Mouse (Mus musculus) limb, embryonic 15.5 days (tissue): ENCODE measurements around the gene Klhl29. TPM values are rescaled to one million over a fixed set of nuclear protein-coding genes. Genes with fewer than 3 reads are reported as not detected.

Experiments
- ATAC-seq: fragments of 200-750 bp; cut with Nextera tagmentation; 2 replicates; pipeline ENCODE4 v1.8.0; 2017; ENCODE audit warnings: low read depth, moderate TSS enrichment; ENCODE audit not compliant: insufficient number of reproducible peaks, low FRiP score, low TSS enrichment
- H3K27ac ChIP-seq: fragments of 300-500 bp; sonication (generic); 2 replicates; pipeline ENCODE4 v1.5.1; 2015; ENCODE audit warnings: moderate library complexity, mild to moderate bottlenecking, inconsistent platforms
- H3K27me3 ChIP-seq: fragments of 300-500 bp; sonication (generic); 2 replicates; pipeline ENCODE4 v1.6.1; 2015; ENCODE audit warnings: inconsistent platforms
- H3K36me3 ChIP-seq: fragments of 300-500 bp; sonication (generic); 2 replicates; pipeline ENCODE4 v1.6.1; 2015; ENCODE audit warnings: inconsistent platforms
- H3K4me1 ChIP-seq: fragments of 300-500 bp; sonication (generic); 2 replicates; pipeline ENCODE4 v1.6.1; 2015; ENCODE audit warnings: inconsistent platforms
- H3K4me2 ChIP-seq: fragments of 300-500 bp; sonication (generic); 2 replicates; pipeline ENCODE4 v1.6.1; 2015; ENCODE audit warnings: mild to moderate bottlenecking, inconsistent platforms
- H3K4me3 ChIP-seq: fragments of 300-500 bp; sonication (generic); 2 replicates; pipeline ENCODE4 v1.5.1; 2015; ENCODE audit warnings: mild to moderate bottlenecking, inconsistent platforms
- H3K9ac ChIP-seq: fragments of 300-500 bp; sonication (generic); 2 replicates; pipeline ENCODE4 v1.6.1; 2015; ENCODE audit warnings: inconsistent platforms
- H3K9me3 ChIP-seq: fragments of 300-500 bp; sonication (generic); 2 replicates; pipeline ENCODE4 v1.6.1; 2016; ENCODE audit warnings: inconsistent platforms
- WGBS: fragments of 180-500 bp; shearing (Covaris S2); methylation state at CpG from one replicate; pipeline ENCODE4 v1.1.7; 2015; 5-methylcytosine and 5-hydroxymethylcytosine counted together
- polyA plus RNA-seq: library from polyadenylated mRNA; unstranded; fragments of >200 nt; fragmentation: Nextera tagmentation; extraction: Ambion mirVana; gene quantifications from 2 replicates; pipeline ENCODE4 v1.2.1, GENCODE M21; 2015

Klhl29 gene
- polyA plus RNA-seq, 1 experiment from 2014 or later, result 2.2 TPM

DNA sequence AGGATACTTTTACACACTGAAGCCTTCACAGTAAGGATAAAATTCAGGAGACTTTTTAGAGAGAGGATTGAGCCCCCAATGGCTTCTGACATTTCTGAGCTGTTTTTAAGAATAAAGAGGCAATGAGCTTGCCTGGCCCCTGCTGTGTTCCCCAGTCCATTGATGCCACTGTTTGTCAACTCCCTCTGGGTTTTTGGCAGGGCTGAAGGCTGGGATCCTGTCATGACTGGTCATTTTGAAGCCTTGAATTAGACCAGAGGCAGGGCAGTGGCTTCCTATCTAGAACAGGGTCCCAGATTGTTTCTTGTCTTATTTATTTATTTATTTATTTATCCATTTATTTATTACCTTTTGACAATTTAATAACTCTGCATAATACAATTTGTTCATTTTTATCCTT is 6.2 kb upstream of the Klhl29 start:
- Histone ChIP-seq H3K9me3 (no peaks in the 10 kb centered on the region), H3K9ac (no peak overlapping the region), H3K36me3 (no peaks in the 10 kb centered on the region), H3K4me1 (peaks cover 4% of the 10 kb centered on the region; the same call in 1 of the 2 replicates), H3K4me3 (no peak overlapping the region), H3K27ac (no peak overlapping the region), H3K27me3 (no peaks in the 10 kb centered on the region), H3K4me2 (no peak overlapping the region)
- no peak for ATAC-seq

DNA sequence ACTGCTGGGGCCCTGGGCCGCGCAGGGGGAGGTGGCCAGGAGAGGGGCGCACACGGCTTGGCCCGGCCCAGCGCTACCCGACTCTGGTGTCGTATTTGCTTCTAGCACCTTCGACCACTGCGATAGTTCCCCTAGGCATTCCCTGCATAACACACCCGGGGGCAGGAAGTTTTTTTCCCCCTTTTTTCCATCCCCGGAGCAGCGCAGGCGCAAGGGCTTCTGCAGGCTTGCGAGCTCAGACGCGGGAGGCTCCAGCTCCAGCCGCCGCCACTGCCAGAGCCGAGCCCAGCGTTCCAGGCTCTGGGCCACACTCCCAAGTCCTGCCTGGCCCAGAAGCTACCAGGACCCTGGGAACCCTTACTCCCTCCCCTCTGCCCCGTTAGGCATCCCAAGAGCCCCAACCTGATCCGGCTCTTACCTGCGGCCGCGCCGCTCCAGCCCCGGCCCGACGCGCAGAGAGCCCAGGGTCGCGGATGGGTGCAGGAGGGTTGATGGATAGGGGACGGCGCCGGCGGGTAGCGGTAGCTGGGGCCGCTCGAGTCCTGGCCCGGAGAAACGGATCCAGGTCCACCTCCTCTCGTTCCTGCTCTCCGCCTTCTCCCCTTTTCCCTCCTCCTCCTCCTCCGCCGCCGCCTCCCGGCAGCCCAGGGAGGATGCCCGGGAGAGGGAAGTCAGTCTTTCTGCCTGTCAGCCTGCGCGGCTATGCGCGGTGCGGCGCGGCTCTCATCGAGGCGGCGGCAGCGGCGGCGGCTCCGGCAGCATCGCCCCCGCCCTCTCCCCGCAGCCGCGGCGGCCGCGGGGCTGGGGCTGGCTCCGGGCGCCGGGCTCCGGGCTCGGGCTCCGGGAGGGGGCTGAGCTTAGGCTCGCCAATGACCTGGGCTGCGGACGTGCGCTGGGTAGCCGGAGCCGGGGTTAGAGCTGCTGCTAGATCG is 532 bp downstream of the Klhl29 start:
- ATAC-seq, result peak; percentile 42
- H3K4me2 ChIP-seq, result peak overlapping the region; percentile 96
- no peaks in the 10 kb centered on the region for H3K9me3 ChIP-seq
- H3K4me3 ChIP-seq, result peak overlapping the region; percentile 92
- peak overlapping the region; percentile 82 for H3K9ac ChIP-seq
- 1% methylated on average over 73 of the region's 84 CpGs for WGBS
- H3K27me3 ChIP-seq, result no peaks in the 10 kb centered on the region
- no peaks in the 10 kb centered on the region for H3K36me3 ChIP-seq
- H3K27ac ChIP-seq, result peak overlapping the region; percentile 89
- H3K4me1 ChIP-seq, result peaks cover 20% of the 10 kb centered on the region

DNA sequence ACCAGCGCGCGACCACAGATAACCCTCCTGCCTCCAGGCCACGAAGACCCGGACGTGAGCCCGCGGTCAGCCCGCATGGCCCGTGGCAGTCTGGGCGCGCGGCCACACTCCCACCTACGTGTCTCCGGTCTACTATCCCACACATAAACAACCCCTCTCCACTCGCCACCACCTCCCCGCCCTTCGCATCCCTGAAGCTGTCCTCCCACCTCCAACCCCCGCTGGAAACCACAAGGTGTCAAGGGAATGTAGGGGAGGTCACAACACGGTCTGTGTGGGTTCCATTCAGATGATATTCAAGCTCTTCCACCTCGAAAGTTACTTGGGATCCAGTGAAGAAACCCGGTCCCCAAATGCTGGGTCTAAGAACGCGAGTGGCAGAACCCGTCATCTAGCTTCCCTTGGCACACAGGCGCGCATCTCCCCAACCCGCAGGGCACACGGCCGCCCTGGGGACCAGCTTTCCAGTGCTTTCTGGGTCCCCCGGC is 1.2 kb downstream of the Klhl29 start:
- Histone ChIP-seq H3K4me3 (peak overlapping the region; percentile 92), H3K27ac (peak overlapping the region; percentile 89)
- WGBS, result under 1% methylated on average over 31 of the region's 31 CpGs

DNA sequence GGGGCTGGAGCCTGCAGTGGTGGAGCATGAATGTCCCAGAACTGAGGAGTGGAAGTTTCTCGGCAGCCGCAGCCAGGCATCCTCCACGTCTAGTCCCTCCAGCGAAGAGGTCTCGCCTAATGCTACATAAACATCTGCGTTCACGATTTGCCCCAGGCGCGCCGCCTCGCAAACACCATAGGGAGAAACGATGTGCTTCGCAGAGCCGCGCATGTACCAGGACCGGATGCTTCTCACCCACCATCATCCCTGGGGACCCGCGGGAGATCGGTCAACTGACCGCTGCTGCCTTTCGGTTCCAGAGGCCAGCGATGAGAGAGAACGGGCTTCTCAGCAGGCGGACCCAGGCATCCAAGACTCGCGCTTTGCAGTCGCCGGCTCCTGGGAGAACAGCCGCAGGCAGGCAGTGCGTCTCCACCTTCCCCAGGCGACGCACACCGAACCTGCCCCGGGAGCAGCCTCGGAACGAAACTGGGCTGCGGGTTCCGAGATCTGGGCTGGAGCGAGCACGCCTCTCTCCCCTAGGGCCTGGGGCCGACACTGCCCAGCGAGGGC is 1.8 kb downstream of the Klhl29 start:
- no peak for ATAC-seq
- under 1% methylated on average over 42 of the region's 42 CpGs for WGBS

More for the DNA sequence above, 1.2 kb downstream of the Klhl29 start:
- peak overlapping the region; percentile 96 for H3K4me2 ChIP-seq
- H3K4me1 ChIP-seq, result peaks cover 20% of the 10 kb centered on the region
- no peaks in the 10 kb centered on the region for H3K27me3 ChIP-seq
- H3K9me3 ChIP-seq, result no peaks in the 10 kb centered on the region
- ATAC-seq, result no peak
- peak overlapping the region; percentile 82 for H3K9ac ChIP-seq
- no peaks in the 10 kb centered on the region for H3K36me3 ChIP-seq

GRCm38 (mm10) chr12:5369396-5369795 is 6.1 kb downstream of the Klhl29 start:
- WGBS, result 93% methylated on average over 4 of the region's 4 CpGs
- no peaks in the 10 kb centered on the region for H3K9me3 ChIP-seq
- H3K4me3 ChIP-seq, result no peak overlapping the region
- H3K4me1 ChIP-seq, result peaks cover 16% of the 10 kb centered on the region
- H3K27ac ChIP-seq, result no peak overlapping the region
- no peaks in the 10 kb centered on the region for H3K27me3 ChIP-seq
- ATAC-seq, result no peak
- no peak overlapping the region for H3K4me2 ChIP-seq
- no peak overlapping the region for H3K9ac ChIP-seq
- H3K36me3 ChIP-seq, result no peaks in the 10 kb centered on the region

More for the DNA sequence above, 1.8 kb downstream of the Klhl29 start:
- Histone ChIP-seq H3K4me3 (peak overlapping the region; percentile 92), H3K27me3 (no peaks in the 10 kb centered on the region), H3K9me3 (no peaks in the 10 kb centered on the region), H3K9ac (peak overlapping the region; percentile 82), H3K27ac (peak overlapping the region; percentile 89), H3K36me3 (no peaks in the 10 kb centered on the region), H3K4me1 (peaks cover 20% of the 10 kb centered on the region), H3K4me2 (peak overlapping the region; percentile 96)

DNA sequence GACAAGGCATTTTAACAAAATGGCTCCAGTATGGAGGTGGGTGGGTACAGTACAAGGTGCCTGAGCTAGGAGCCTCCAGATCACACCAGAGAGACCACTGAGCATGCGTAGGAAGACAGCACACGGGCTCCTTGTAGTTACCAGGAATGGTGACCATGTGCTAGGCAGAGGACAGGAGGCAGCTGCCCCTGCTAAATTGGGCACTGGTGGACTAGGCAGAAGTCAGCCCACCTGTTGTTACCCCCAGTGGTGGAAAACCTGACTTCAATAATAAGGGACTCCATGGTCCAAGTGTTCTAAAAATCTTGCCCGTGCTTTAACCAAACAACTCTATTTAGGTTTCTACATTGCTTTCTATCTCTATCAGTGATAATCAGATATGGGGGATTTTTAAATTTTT is 10.6 kb downstream of the Klhl29 start:
- H3K9ac ChIP-seq, result no peak overlapping the region
- no peaks in the 10 kb centered on the region for H3K36me3 ChIP-seq
- no peak overlapping the region for H3K27ac ChIP-seq
- H3K9me3 ChIP-seq, result no peaks in the 10 kb centered on the region
- no peaks in the 10 kb centered on the region for H3K27me3 ChIP-seq
- 83% methylated on average over 3 of the region's 3 CpGs for WGBS
- no peaks in the 10 kb centered on the region for H3K4me1 ChIP-seq
- H3K4me2 ChIP-seq, result no peak overlapping the region
- no peak overlapping the region for H3K4me3 ChIP-seq
- ATAC-seq, result no peak

- no peak overlapping the region for H3K4me3 ChIP-seq
- no peak for ATAC-seq
- H3K36me3 ChIP-seq, result no peaks in the 10 kb centered on the region
- H3K27me3 ChIP-seq, result no peaks in the 10 kb centered on the region
- H3K27ac ChIP-seq, result no peak overlapping the region
- H3K4me1 ChIP-seq, result peaks cover under 1% of the 10 kb centered on the region; the same call in 1 of the 2 replicates
- WGBS, result 87% methylated on average over 17 of the region's 17 CpGs
- H3K9ac ChIP-seq, result no peak overlapping the region
- no peaks in the 10 kb centered on the region for H3K9me3 ChIP-seq
- H3K4me2 ChIP-seq, result no peak overlapping the region
These were observed 11.4 kb downstream of the Klhl29 start for GRCm38 (mm10) chr12:5363961-5364634.

DNA sequence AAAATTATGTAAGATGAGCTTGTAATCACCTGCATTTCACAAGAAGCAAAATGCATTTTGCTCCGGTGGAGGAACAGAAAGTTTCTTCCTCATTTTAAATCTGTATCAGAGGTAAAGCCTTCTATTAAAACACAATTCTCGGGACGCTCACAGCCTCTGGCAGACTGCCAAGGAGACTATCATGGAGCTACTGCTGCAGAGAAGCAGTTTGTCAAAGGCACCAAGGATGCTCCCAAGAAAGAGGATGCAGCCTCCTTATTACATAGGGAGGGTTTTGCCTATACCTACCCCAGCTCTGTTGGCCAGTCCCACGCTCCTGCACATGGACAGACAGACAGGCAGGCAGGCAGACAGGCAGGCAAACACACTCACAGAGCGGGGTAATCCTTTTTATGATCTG is 16.4 kb downstream of the Klhl29 start:
- no peak for ATAC-seq
- H3K36me3 ChIP-seq, result no peaks in the 10 kb centered on the region
- no peak overlapping the region for H3K9ac ChIP-seq
- H3K27me3 ChIP-seq, result no peaks in the 10 kb centered on the region
- no peak overlapping the region for H3K4me2 ChIP-seq
- no peak overlapping the region for H3K27ac ChIP-seq
- H3K9me3 ChIP-seq, result no peaks in the 10 kb centered on the region
- WGBS, result 32% methylated on average over 5 of the region's 5 CpGs
- H3K4me3 ChIP-seq, result no peak overlapping the region
- H3K4me1 ChIP-seq, result peaks cover 2% of the 10 kb centered on the region; the same call in 1 of the 2 replicates

DNA sequence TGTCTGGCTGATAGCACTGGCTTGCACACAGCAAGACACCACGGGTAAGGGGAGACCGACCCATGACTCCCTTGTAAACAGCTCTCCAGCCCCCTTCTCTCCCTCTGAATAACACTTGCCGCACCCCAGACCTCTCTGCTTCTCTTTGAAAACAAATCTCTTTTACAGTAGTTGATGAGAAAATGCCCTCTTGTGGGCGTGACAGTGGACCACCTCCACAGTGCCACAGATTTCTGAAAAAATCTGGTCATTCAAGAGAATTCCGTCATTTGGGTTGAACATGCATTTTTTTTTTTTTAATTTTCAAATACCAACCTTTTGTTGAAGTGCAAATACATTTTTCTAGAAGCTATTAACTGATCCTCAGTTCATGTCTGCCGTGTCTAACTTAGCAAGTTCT is 17.0 kb downstream of the Klhl29 start:
- 41% methylated on average over 6 of the region's 6 CpGs for WGBS
- no peak overlapping the region for H3K27ac ChIP-seq

GRCm38 (mm10) chr12:5353416-5353815 is 22.1 kb downstream of the Klhl29 start:
- no peaks in the 10 kb centered on the region for H3K27me3 ChIP-seq
- H3K36me3 ChIP-seq, result no peaks in the 10 kb centered on the region
- H3K4me1 ChIP-seq, result no peaks in the 10 kb centered on the region
- WGBS, result 90% methylated on average over 9 of the region's 9 CpGs
- no peak overlapping the region for H3K9ac ChIP-seq
- H3K9me3 ChIP-seq, result no peaks in the 10 kb centered on the region
- no peak overlapping the region for H3K4me3 ChIP-seq
- ATAC-seq, result no peak
- H3K27ac ChIP-seq, result no peak overlapping the region
- no peak overlapping the region for H3K4me2 ChIP-seq

More for the DNA sequence above, 17.0 kb downstream of the Klhl29 start:
- H3K27me3 ChIP-seq, result no peaks in the 10 kb centered on the region
- H3K36me3 ChIP-seq, result no peaks in the 10 kb centered on the region
- no peaks in the 10 kb centered on the region for H3K9me3 ChIP-seq
- no peak overlapping the region for H3K9ac ChIP-seq
- H3K4me2 ChIP-seq, result no peak overlapping the region
- H3K4me1 ChIP-seq, result peaks cover 2% of the 10 kb centered on the region; the same call in 1 of the 2 replicates
- no peak for ATAC-seq
- H3K4me3 ChIP-seq, result no peak overlapping the region

- ATAC-seq, result no peak
- H3K27ac ChIP-seq, result no peak overlapping the region
- no peak overlapping the region for H3K4me3 ChIP-seq
- no peaks in the 10 kb centered on the region for H3K9me3 ChIP-seq
- H3K36me3 ChIP-seq, result no peaks in the 10 kb centered on the region
- no peaks in the 10 kb centered on the region for H3K4me1 ChIP-seq
- 91% methylated on average over 8 of the region's 8 CpGs for WGBS
- H3K4me2 ChIP-seq, result no peak overlapping the region
- H3K27me3 ChIP-seq, result no peaks in the 10 kb centered on the region
- H3K9ac ChIP-seq, result no peak overlapping the region
These were observed 22.7 kb downstream of the Klhl29 start for GRCm38 (mm10) chr12:5352771-5353170.
